Mouse (Mus musculus): ENCODE measurements at regions not wholly inside any gene's neighbourhood (a gene's known extent, or its start where the extent isn't known, plus 50 kb on each side); places are given as distances from the start of the nearest gene placed in this dataset.

- in situ Hi-C loops (cut with MboI; ENCODE audit: low pct_ligation_motif_present, low pct_unique_long_range_greater_than_20kb, low sequenced_read_pairs) (no loop called here), dilution Hi-C loops (cut with MboI; ENCODE audit: extremely low pct_ligation_motif_present, extremely low pct_unique_long_range_greater_than_20kb, low sequenced_read_pairs) (no loop called here)
- TF ChIP-seq SMC3 (IDR thresholded peaks at IDR 0.05; ENCODE audit: low read depth, low read length): no peak
- no peak for TF ChIP-seq GABPA (IDR thresholded peaks at IDR 0.05; ENCODE audit: insufficient replicate concordance, low read depth, low read length)
- TF ChIP-seq JUND (conservative IDR thresholded peaks at IDR 0.05; ENCODE audit: low read depth, low read length): no peak
- no peak for TF ChIP-seq ZMIZ1 (IDR thresholded peaks at IDR 0.05; ENCODE audit: low read depth, low read length)
- TF ChIP-seq EP300 (IDR thresholded peaks at IDR 0.05; ENCODE audit: low read length): no peak
- no peak for TF ChIP-seq MYC (IDR thresholded peaks at IDR 0.05; ENCODE audit: low read depth, low read length)
- no peak for TF ChIP-seq IRF4 (IDR thresholded peaks at IDR 0.05; ENCODE audit: low read depth, low read length)
- TF ChIP-seq MXI1 (IDR thresholded peaks at IDR 0.05; ENCODE audit: low read depth, low read length): no peak
- no peak for TF ChIP-seq NRF1 (IDR thresholded peaks at IDR 0.05; ENCODE audit: low read depth, low read length)
- TF ChIP-seq KAT2A (IDR thresholded peaks at IDR 0.05; ENCODE audit: insufficient replicate concordance, low read length): no peak
- no peak for TF ChIP-seq TCF12 (IDR thresholded peaks at IDR 0.05; ENCODE audit: low read depth, low read length)
- no peak for TF ChIP-seq ZNF384 (IDR thresholded peaks at IDR 0.05; ENCODE audit: low read depth, low read length)
- TF ChIP-seq PAX5 (IDR thresholded peaks at IDR 0.05; ENCODE audit: low read length): no peak
- no peak for TF ChIP-seq E2F4 (IDR thresholded peaks at IDR 0.05; ENCODE audit: insufficient replicate concordance, low read depth, low read length)
- TF ChIP-seq RCOR1 (conservative IDR thresholded peaks at IDR 0.05; ENCODE audit: low read depth, low read length): no peak
- no peak for TF ChIP-seq RAD21 (IDR thresholded peaks at IDR 0.05; ENCODE audit: low read depth, low read length)
- no peak for TF ChIP-seq ETS1 (conservative IDR thresholded peaks at IDR 0.05; ENCODE audit: low read depth, low read length)
- no peak for TF ChIP-seq POLR2AphosphoS2 (IDR thresholded peaks at IDR 0.05; ENCODE audit: low read depth, low read length)
- no peak for TF ChIP-seq MEF2A (IDR thresholded peaks at IDR 0.05; ENCODE audit: borderline replicate concordance, low read depth, low read length)
- Histone ChIP-seq H3K4me3 (replicated peaks in 1 of 3; ENCODE audit: low read depth in 2 of 3, low read length in 2 of 3, poor library complexity in 1 of 3) (no peak overlapping the region), H3K4me1 (ENCODE audit: control insufficient read depth in 1 of 2, insufficient read depth in 2 of 2) (no peaks in the 10 kb centered on the region), H3K9ac (ENCODE audit: insufficient read depth, low read depth) (no peak overlapping the region), H3K4me2 (ENCODE audit: insufficient read depth, low read depth, poor library complexity, severe bottlenecking) (no peak overlapping the region), H3K27me3 (replicated peaks) (no peaks in the 10 kb centered on the region), H3K9me3 (replicated peaks; ENCODE audit: low read length) (peaks cover 56% of the 10 kb centered on the region), H3K36me3 (replicated peaks in 1 of 2; ENCODE audit: control insufficient read depth in 1 of 2, insufficient read depth in 1 of 2, low read length in 1 of 2) (no peaks in the 10 kb centered on the region), H3K27ac (ENCODE audit: insufficient read depth, low read depth) (no peak overlapping the region), H3K79me2 (replicated peaks; ENCODE audit: control insufficient read depth, extremely low read depth, insufficient read depth, poor library complexity, severe bottlenecking) (no peaks in the 10 kb centered on the region)
- DNase-seq (ENCODE audit: extremely low read depth): no peak
Observed at GRCm38 (mm10) chr3:129002866-129003265, 196.8 kb upstream of the Pitx2 start.

- no peak overlapping the region for H3K4me2 ChIP-seq (ENCODE audit: insufficient read depth, low read depth, poor library complexity, severe bottlenecking)
- no peaks in the 10 kb centered on the region for H3K79me2 ChIP-seq (replicated peaks; ENCODE audit: control insufficient read depth, extremely low read depth, insufficient read depth, poor library complexity, severe bottlenecking)
- H3K36me3 ChIP-seq (replicated peaks in 1 of 2; ENCODE audit: control insufficient read depth in 1 of 2, insufficient read depth in 1 of 2, low read length in 1 of 2): no peaks in the 10 kb centered on the region
- H3K4me1 ChIP-seq (ENCODE audit: control insufficient read depth in 1 of 2, insufficient read depth in 2 of 2): no peaks in the 10 kb centered on the region
- H3K9me3 ChIP-seq (replicated peaks; ENCODE audit: low read length): peaks cover 52% of the 10 kb centered on the region
- no peak for DNase-seq (ENCODE audit: extremely low read depth)
- no peak overlapping the region for H3K9ac ChIP-seq (ENCODE audit: insufficient read depth, low read depth)
- TF ChIP-seq CTCF (conservative IDR thresholded peaks at IDR 0.05 in 1 of 2, IDR thresholded peaks at IDR 0.05 in 1 of 2; ENCODE audit: low read depth in 2 of 2, low read length in 2 of 2) (no peak), MEF2A (IDR thresholded peaks at IDR 0.05; ENCODE audit: borderline replicate concordance, low read depth, low read length) (no peak), MYC (IDR thresholded peaks at IDR 0.05; ENCODE audit: low read depth, low read length) (no peak), CHD2 (IDR thresholded peaks at IDR 0.05; ENCODE audit: low read length) (no peak), CHD1 (IDR thresholded peaks at IDR 0.05; ENCODE audit: low read depth, low read length) (no peak), BHLHE40 (IDR thresholded peaks at IDR 0.05; ENCODE audit: low read depth, low read length) (no peak), NELFE (IDR thresholded peaks at IDR 0.05; ENCODE audit: low read depth, low read length) (no peak), TBP (conservative IDR thresholded peaks at IDR 0.05; ENCODE audit: low read depth, low read length) (no peak), JUN (IDR thresholded peaks at IDR 0.05; ENCODE audit: insufficient read depth, low read depth, low read length) (no peak), IRF4 (IDR thresholded peaks at IDR 0.05; ENCODE audit: low read depth, low read length) (no peak), POLR2A (IDR thresholded peaks at IDR 0.05; ENCODE audit: low read depth, low read length) (no peak), MXI1 (IDR thresholded peaks at IDR 0.05; ENCODE audit: low read depth, low read length) (no peak), PAX5 (IDR thresholded peaks at IDR 0.05; ENCODE audit: low read length) (no peak), HCFC1 (IDR thresholded peaks at IDR 0.05; ENCODE audit: low read depth, low read length) (no peak), ZKSCAN1 (IDR thresholded peaks at IDR 0.05; ENCODE audit: borderline replicate concordance, low read depth, low read length) (no peak), USF1 (IDR thresholded peaks at IDR 0.05; ENCODE audit: low read depth, low read length) (no peak), EP300 (IDR thresholded peaks at IDR 0.05; ENCODE audit: low read length) (no peak)
- in situ Hi-C loops (cut with MboI; ENCODE audit: low pct_ligation_motif_present, low pct_unique_long_range_greater_than_20kb, low sequenced_read_pairs) (no loop called here), dilution Hi-C loops (cut with MboI; ENCODE audit: extremely low pct_ligation_motif_present, extremely low pct_unique_long_range_greater_than_20kb, low sequenced_read_pairs) (no loop called here)
- H3K4me3 ChIP-seq (replicated peaks in 1 of 3; ENCODE audit: low read depth in 2 of 3, low read length in 2 of 3, poor library complexity in 1 of 3): no peak overlapping the region
- no peaks in the 10 kb centered on the region for H3K27me3 ChIP-seq (replicated peaks)
- H3K27ac ChIP-seq (ENCODE audit: insufficient read depth, low read depth): no peak overlapping the region
Observed at GRCm38 (mm10) chr3:129004085-129004484, 195.6 kb upstream of the Pitx2 start.

Measured in CH12.LX (cell line).